Mouse (Mus musculus): ENCODE results near the gene Rxfp1.

Gene Rxfp1

DNA sequence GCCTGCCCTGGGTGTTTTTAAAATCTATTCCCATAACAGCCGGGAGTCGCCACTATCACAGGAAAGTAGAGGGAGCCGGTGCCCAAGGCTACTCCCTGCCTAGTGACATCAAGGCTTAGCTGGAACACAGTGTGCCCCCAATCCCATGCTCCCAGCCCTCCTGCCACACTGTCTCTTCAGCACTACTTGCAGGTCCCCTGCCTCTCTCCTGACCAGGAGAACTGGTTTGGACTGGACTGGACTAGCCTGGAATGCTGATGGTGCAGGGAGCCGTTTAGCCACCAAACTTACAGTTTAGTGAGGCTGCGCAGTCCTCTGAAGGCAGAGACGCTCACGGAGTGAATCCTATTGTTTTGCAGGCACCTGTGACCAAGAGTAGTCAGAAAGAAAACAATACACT is 67.1 kb downstream of the Rxfp1 start:
- DNase-seq: no peak

DNA sequence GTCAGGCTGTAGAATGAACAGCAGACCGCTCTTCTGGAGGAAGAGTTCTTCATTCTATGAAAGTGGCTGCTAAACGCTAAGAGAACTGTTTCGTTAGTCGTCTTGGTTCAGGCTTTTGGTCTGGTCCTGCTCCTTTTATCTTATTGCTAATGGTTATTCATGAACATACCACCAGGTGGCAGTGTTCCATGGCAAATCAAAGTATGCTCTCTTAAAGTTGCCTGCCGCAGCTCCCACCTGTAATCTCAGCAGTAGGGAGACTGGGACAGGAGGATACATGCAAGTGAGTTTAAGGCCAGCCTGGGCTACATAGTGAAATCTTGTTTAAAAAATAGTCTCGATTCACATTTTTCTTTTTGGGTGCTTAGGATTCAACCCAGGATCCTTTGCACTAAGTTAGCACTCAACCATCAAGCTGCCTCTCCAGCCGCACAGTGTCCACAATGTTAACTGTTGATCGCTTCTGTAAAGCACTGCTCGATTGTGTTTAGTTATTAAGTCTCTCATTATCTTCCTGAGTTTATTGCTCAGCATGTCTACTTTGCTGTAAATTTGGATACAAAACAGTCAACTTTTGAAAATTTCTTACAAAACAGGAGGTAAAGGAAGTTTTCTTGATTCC is 72.8 kb downstream of the Rxfp1 start:
- peak; percentile 36 for DNase-seq

DNA sequence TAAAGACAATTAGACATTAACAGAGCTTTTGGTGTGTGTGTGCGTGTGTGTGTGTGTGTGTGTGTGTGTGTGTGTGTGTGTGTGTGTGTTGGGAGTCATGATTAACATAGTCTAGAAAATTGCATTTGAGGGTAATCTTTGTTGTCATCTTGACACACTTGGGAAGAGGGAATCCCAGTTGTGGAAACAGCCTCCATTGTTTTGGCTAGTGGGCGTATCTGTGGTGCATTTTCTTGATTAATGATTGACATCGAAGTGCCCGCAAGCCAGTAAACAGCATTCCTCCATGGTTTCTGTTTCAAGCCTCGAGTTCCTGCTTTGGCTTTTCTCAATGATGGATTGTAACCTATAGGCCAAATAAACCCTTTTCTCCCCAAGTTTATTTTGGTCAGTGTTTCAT is 81.0 kb downstream of the Rxfp1 start:
- DNase-seq: no peak

DNA sequence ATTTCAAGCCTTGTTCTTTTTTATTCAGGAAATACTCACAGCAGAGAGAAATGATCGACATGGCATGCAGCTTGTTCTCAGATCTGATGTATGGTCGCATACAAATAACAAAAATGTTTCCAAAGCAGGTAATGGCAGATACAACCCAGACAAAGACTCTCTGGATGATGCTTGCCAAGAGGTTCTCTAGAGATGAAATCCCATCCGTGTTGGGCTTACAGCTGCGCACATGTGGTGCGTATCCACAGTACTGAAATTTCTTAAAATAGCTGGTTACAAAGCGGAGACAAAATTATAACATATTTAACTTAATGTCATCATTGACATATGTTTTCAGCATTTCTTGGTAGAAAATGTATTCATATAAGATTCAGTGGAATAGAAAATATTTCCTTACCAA is 85.6 kb downstream of the Rxfp1 start:
- no peak for DNase-seq

DNA sequence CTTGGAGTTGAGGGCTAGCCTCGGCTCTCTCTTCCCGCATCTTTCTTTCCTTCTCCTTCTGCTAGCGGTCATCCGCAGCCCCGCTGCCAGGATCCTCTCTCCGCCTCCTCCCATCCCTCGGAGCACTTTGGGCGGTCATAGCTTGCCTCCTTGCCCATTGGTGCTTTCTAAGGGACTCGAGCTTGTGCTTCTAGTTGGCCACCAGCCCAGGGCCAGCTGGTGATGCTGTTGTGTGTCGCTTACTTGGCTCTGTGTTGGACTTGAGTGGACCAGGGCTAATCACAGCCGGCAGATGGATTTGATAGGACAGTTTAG is 108.3 kb downstream of the Rxfp1 start, which contains the start of gene Etfdh:
Gene Etfdh, minus strand, starts transcription at position 85 of the 315 bp plus-strand sequence.
- peak; percentile 45 for DNase-seq

DNA sequence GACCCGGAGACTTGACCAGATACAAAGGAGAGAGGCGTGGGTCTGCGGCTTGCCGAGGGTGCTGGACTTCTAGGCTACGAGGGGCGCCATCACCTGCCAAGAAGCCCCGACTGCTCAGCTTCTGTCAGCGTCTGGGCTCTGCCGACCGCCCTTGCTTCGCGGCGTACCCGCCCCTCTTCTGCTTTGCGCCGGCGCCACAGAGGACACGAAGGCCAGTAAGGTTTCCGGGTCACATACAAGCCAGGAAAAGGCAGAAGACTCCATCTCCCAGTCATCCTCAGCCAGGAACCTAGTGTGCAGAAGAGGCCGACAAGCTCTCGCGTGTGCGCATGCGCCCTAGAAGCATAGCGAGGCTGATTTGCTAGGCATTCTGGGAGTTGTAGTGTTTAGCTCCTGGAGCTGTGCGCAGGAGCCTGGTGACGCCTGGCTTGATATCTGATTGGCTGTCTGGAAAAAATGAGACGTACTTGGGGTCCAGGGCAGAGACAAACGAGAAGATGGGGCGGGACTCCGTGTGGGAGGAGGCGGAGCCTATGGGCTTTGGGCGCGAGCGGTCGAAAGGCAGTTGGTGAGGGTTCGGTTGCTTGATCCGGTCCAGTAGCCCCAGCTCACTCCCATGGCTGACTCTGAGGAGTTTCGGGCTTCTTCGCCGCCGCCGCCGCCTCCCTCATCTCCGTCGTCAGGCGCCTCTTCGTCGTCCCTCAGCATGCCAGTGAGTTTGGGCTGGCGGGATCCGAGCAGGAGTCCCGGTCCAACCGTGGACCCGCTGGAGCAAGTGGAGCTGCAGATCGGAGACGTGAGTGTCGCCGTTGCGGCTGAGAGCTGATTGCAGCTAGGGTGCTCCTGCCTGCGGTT is 108.9 kb downstream of the Rxfp1 start, which contains the start of gene 4930579G24Rik:
Gene 4930579G24Rik, plus strand, starts transcription at position 519 of the 855 bp plus-strand sequence.
- peak; percentile 95 for DNase-seq

DNA sequence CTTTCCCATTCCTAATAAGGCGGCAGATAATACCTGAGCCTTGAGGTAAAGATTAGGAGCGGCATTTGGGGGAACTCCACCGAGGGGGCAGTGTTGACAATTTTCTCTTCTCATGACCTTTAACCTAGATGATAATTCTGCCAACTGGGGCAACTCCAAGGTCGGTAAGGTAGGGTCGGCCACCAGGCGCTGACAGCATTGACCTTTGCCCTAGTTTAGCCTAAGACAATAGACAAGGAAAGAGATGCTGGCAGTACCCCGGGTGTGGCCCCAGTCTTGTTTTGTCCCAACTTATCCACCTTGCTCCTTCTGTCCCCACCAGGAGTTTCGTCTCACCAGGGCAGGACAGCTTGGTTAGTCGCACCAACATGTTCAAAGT is 109.5 kb downstream of the Rxfp1 start:
- DNase-seq: no peak

DNA sequence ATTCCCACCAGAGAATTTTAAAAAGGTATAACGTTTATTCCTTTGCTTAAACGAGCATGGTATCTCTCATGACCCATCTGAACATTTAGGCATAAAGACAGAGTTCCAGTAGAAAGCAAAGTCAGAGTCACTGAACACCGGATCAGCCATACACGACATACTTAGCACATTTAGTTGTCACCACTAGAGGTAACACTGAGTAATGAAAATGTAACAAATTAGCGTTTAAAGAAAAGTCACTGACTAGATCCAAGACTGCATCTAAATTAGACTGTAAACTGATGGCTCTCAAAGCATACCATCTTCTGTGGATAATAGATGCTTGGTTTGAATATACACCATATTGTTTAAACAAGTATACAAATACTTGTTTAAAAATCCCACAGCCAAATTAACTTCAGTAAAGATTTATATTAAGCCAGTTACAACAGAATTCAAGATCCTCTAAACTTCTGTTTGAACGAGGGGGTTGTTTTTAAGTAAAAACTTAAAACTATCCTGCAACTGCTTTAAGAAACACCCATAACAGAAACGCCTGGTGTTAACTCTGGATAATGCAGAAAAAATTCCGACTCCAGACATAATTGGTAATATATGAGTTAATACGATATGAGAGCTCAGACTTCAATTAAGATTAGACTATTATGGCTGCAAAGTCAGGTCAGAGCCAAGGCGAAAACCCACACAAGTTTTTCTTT is 110.0 kb downstream of the Rxfp1 start:
- DNase-seq: no peak

DNA sequence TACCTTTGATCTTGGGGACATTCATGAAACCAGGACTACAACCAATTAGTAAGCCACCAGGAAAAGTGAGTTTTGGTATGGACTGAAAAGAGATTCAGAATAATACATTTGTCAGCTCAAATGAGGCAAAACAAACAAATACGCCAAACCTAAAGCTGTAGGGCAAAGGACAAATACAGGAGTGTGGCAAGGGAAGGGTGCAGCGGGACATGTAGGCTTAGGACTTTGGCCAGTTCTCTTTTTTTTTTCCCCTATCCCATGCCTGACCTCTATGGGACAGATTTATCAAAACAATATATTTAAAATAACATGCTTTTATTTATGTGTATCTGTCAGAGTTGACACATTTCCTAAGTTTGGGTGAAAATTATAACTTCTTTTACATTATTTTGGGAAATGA is 127.8 kb downstream of the Rxfp1 start:
- DNase-seq: no peak

DNA sequence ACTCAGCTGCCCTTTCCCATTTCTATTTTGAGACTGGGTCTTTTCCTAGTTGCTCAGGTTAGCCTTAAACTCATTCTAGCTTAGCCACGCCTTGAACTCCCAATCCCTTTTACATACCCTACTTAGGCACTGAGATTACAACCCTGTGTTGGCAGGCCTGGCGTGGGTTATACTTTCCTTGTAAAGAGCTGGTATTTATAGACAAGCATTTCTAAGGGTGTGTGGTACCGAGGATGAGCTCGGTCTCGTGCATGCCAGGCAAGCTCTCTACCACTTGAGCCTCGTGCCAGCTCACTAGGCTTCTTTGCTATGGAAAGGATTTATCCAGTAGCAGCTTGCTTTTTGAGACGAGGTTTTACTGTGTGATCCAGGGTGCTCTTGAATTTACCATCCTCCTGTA is 142.2 kb downstream of the Rxfp1 start:
- DNase-seq: no peak

DNA sequence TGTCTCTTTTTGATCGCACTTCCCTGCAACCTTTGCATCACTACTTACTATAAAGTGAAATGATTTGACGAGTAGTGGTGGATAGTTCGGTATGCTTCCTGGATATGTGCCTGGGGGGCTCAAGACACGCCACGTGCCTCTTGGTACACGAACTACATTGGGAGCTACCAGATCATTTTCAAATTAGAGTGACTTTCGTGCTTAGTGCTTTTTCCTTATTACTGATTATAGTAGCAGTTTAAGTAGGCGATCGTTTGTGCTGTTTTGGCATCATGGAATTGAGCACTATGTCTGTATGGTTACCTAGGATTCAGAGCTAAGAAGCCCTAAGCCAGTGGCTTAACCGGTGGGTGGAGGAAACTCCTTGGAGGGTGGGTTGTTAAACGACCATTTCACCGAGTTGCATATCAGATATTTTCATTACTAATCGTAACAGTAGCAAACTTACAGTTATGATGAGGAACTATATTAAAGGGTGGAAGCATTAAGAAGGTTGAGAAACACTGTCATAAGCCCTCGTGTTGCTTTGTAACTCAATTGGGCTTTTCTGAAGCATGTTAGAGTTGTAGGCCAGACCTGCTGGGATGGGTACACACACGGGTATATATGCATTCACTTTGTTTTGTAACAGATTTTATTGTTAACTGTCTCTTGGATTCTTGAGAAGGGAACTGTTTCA is 145.7 kb downstream of the Rxfp1 start:
- no peak for DNase-seq

Measured in right cerebral cortex, postnatal 25 days (tissue).